Mouse (Mus musculus) erythroblast, embryonic 14.5 days (primary cell): Measurements from ENCODE around the gene Hes7.

Source experiments
- GATA1 ChIP-seq: IDR thresholded peaks from 2 replicates; pipeline ENCODE4 v1.6.1; 2012; ENCODE audit warnings: low read length, inconsistent platforms, mixed read lengths
- TAL1 ChIP-seq: IDR thresholded peaks from 3 replicates; pipeline ENCODE4 v1.6.1; 2012; ENCODE audit warnings: low read length, inconsistent platforms, mixed read lengths

DNA sequence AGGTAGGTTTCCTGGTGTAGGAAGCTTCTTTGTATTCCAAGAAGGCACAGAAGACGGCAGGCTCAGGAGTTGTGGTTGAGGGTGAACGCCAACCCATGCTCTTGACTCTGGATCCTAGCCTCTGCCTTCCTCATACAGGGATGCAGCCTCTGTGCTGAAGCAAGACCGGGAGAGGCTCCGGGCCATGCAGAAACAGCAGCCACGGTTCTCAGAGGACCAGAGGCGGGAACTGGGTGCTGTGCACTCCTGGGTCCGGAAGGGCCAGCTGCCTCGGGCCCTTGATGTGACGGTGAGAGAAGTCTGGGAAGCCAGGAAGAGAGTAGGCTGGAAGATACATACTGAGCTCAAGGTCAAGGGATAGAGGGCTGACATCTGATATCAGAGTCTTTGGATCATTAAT is 12.0 kb upstream of the Hes7 start:
- TF ChIP-seq GATA1 (no peak), TAL1 (no peak)
